Mouse (Mus musculus) leukemia stem cell, adult 10-12 weeks (primary cell): ENCODE measurements around the gene Akr1c6. TPM values are rescaled to one million over a fixed set of nuclear protein-coding genes. Genes with fewer than 3 reads are reported as not detected.

ENCODE experiments used
- polyA plus RNA-seq: library from polyadenylated mRNA; stranded (reverse); fragments of >175 nt; gene quantifications from 2 replicates; pipeline ENCODE4 v1.2.3, GENCODE M21; 2012; ENCODE audit warnings: low replicate concordance

Gene Akr1c6
- polyA plus RNA-seq = not detected in 2 replicates

DNA sequence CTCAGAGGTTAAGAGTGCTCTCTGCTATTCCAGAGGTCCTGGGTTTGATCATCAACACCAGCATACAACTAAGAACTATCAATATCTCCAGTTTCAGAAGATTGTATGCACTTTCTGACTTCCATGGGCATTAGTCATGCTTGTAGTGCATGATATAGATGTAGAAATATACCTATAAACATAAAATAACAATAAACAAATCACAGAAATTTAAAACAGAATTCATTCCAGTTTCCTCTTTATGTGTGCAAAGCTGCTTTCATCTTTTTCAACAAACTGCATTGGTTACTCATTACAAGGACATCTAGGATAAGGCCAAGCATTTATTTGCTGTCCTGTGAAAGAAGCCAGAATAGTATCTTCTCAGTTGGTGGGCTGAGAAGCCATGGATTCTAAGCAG lies at the start of gene Akr1c6:
Gene Akr1c6 (plus strand): TSS at position 301 of the 400 bp plus-strand sequence.

Other genes starting within 250 kb of the Akr1c6 start
- gene Akr1c13, start 243.2 kb upstream of the Akr1c6 start, polyA plus RNA-seq = 0.38 TPM in 1 of 2 replicates, not detected in the other
- not detected in 2 replicates for gene Akr1c19, start 205.6 kb upstream of the Akr1c6 start, polyA plus RNA-seq
- gene Akr1c12, start 154.9 kb upstream of the Akr1c6 start, polyA plus RNA-seq = not detected in 2 replicates
- not detected in 2 replicates for gene Akr1c20, start 89.0 kb downstream of the Akr1c6 start, polyA plus RNA-seq
- gene Akr1c21, start 139.8 kb downstream of the Akr1c6 start, polyA plus RNA-seq = not detected in 2 replicates
- gene Akr1e1, start 174.9 kb downstream of the Akr1c6 start, polyA plus RNA-seq = 0.38 TPM in 1 of 2 replicates, not detected in the other